Mouse (Mus musculus) small intestine, adult 2 months (tissue): Measurements from ENCODE around the gene Akap2.

Experiments
- CTCF ChIP-seq: fragments of 200-500 bp; IDR thresholded peaks from 2 replicates; pipeline ENCODE4 v1.5.1; 2012; ENCODE audit warnings: low read depth, mild to moderate bottlenecking, control low read depth, inconsistent platforms, low read length, moderate library complexity, mixed read lengths; ENCODE audit not compliant: insufficient replicate concordance, insufficient read length; ENCODE audit errors: extremely low read depth
- POLR2A ChIP-seq: fragments of 200-500 bp; IDR thresholded peaks from 2 replicates; pipeline ENCODE4 v1.6.1; 2012; ENCODE audit warnings: low read depth, mild to moderate bottlenecking, control low read depth, inconsistent platforms, low read length, moderate library complexity

DNA sequence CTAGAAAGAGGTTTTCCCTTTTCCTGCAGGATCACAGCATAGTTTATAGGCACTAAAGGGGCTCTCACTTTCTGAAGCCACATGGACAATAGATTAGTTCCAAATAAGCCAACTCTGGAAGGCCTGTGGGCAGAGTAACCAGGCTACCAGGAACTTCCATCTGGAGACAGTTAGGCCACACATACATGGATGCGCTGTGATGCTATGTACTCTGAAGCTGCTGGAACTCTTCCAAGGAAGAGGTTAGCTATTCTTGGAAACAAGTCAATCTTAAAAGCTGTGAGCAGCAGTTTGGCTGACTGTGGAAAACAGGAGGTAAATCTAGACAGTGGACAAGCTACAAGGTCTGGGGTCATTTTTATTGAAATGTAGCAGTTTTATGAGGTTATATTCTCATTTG, 46.9 kb downstream of the Akap2 start:
- TF ChIP-seq CTCF (no peak), POLR2A (no peak)
